Mouse (Mus musculus) ovary, adult 18-20 months (tissue): ENCODE data around the gene Wdfy1.

Experiments
- DNase-seq: peaks from one replicate; pipeline ENCODE4 v3.0.0; 2022; ENCODE audit warnings: low spot score, mixed read lengths

The Wdfy1 gene

DNA sequence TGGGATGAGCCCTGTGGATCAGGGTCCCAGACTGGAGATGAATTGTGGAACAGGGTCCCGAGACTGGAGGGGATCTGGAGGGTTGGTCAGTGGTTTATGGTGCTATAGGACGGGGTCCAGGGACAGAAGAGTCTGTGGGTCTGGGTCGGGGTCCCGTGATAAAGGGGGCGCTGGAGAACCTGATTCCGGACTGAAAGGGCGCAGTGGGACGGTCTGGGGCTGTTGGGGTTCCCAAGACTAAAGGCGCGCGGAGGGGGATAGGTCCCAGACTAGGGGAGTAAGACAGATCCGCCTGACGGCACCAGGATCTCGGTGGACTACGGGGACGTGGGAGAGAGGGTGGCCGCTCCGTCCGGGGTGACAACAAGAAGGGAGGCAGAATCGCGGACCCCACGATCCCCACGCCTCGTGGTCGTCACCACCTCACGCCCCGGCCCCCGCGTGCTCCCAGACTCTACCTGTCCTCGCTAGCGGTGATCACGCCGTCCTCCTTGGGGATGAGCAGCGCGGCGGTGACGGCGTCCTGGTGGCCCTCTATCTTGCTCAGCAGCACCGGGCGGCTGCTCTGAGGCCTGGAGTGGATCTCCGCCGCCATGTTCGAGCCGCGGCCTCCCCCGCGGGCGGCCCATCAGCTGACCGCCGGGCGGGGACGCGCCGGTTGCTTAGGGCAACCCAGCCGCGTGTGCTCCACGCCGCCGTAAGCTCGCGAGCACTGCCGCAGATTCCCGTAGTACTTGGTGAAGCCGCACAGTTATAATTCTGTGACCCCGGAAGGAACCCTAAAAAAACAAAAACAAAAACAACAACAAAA is 14.6 kb downstream of the Wdfy1 start:
- DNase-seq: peak; percentile 72

GRCm38 (mm10) chr1:79760656-79761055 is 15.3 kb downstream of the Wdfy1 start:
- DNase-seq: no peak

GRCm38 (mm10) chr1:79759436-79759972 is 16.4 kb downstream of the Wdfy1 start:
- DNase-seq: no peak

- DNase-seq: no peak
Measured at GRCm38 (mm10) chr1:79759006-79759405, 16.9 kb downstream of the Wdfy1 start.

GRCm38 (mm10) chr1:79757597-79757996 is 18.3 kb downstream of the Wdfy1 start:
- no peak for DNase-seq

DNA sequence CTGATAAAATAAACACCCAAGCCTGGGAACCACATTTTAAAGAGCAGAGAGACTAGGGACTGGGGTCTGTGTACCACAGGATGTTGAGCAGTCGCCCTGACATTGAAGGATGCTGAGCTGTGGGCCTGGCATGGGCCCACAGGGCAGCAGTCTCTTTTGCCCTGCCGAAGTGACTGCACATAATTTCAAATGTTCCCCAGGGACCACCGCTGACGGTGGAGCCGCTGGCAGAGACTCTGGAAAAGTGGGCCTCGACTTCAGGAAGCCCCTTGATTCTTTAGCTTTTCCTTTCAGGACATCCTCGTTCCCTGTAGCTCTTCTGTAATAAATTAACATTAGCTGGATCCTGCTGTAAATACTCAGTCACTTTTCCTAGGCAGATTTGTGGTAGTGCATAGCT is 18.8 kb downstream of the Wdfy1 start:
- DNase-seq: no peak

- DNase-seq: no peak
Measured at GRCm38 (mm10) chr1:79756417-79756816, 19.5 kb downstream of the Wdfy1 start.

DNA sequence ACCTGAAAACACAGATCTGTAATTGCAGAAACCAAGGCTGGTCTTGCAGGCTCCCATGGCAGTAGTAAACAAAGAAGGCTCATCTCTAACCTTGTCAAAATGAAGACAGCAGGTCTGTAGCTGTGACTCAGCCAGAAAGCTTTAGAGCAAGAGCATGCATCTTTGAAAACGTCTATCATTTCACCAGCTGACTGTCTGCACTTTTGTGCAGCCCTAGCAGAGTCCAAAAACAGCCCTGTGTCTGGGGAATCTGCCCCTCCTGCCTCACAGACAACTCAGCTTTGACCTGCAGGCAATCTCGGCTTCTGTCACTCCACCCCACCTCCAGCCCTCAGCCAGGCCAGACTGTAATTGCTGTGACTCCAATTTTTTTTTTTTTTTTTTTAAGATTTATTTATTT is 20.6 kb downstream of the Wdfy1 start:
- DNase-seq: no peak

DNA sequence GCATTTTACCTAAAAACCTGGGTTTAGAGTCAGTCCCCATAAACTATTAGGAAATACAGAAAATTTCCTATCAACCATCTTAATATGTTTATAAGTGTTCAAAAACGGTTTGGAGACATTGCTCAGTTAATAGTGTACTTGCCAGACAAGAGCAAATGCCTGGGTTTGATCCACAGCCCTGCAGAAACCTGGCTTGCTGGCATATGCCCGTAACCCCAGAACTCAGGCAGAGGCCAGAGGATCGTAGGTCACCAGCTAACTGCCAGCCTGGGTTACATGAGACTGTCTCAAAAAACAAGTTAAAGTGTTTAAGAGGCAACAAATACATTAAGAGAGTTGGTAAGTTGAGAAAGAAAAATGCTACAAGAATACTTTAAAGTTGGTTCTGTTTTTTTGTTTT is 21.0 kb downstream of the Wdfy1 start:
- no peak for DNase-seq

DNA sequence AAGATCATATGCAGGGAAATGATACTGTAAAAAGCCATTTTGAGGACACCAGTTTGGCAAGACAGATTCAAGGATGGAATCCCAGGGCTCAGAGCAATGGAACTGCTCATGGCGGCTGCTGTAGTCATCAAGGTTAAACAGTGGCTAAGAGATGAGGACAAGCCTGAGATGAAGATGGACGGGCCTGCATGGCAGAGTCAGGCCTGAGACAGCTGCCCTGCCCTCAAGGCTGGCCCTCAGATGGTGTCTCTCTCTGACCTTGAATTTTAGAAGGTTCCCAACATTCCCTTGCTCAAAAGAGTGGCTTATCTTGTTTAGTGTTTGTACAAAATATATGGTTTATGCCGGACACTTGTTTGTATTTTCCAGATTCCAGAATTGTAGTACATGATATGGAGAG is 22.5 kb downstream of the Wdfy1 start:
- no peak for DNase-seq

GRCm38 (mm10) chr1:79752714-79753340 is 23.1 kb downstream of the Wdfy1 start:
- no peak for DNase-seq

DNA sequence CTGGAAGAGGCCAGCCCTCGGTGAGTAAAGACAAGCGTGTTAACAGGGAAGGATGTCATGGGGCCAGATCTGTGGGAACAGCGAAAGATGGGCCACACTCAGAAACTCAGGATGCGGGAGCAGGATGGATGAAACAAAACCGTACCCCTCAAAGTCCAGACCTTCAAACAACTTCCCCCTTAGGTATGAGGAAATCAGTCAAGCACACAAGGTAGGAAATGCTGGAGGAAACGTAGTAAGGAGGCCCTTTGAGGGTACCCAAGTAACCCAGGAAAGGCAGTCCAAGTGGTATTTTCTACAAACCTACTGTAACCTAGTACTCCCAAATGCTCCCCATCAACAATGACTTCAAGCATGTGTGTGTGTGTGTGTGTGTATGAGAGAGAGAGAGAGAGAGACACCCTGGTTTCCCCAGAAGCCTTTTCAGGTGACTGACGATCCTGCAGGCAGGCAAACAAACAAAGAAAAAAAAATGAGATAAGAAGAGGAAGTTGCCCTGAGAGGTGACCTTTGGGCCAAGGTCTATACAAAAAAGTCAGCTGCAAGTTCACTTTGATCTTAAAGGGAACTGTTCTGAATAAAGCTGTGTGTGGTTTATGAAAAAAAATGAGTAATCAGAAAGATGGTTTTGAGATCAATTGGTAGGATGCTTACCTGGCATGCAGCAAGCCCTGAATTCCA is 23.8 kb downstream of the Wdfy1 start:
- DNase-seq: no peak

DNA sequence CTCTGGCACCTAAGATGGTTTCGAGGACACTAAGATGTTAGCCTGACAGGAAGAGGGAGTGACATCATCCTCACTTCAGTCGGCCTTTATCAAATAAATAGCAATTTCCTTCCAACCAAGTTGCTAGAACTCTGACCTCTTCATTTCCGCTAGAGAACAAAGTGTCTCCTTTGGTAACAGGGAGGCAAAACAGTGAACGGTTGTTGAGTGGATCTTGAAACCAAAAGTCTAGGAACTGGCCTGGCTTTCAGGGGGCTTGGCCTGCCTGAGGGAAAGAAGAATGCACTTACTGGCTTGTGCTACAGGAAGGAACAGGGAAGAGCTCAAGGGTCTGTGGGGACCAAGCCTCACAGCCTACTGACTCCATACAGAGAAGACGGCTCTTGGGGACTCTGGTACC is 24.8 kb downstream of the Wdfy1 start:
- no peak for DNase-seq

GRCm38 (mm10) chr1:79746056-79746455 is 29.9 kb downstream of the Wdfy1 start:
- no peak for DNase-seq

GRCm38 (mm10) chr1:79743385-79743784 is 32.6 kb downstream of the Wdfy1 start:
- DNase-seq: no peak

- DNase-seq: no peak
Measured at GRCm38 (mm10) chr1:79742949-79743348, 33.0 kb downstream of the Wdfy1 start.

GRCm38 (mm10) chr1:79741002-79741401 is 34.9 kb downstream of the Wdfy1 start:
- DNase-seq: no peak

GRCm38 (mm10) chr1:79739726-79740125 is 36.2 kb downstream of the Wdfy1 start:
- no peak for DNase-seq

DNA sequence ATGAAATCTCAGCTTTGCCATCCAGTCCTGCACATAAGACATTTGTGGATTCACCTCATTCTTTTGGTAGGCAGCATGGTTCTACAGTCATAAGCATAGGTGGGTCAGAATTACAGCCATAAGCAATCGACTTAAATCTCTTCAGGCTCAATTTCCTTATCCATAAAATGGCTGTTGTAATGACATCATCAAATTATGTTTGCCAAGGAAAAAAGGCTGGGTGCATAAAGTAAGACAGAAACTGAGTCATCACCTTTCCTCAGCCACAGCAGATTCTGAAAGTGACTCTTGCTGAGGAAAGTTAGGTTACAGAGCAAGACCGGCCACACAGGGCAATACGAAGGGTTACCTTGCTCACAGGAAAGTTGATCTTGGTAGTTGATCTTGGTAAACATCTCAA is 39.5 kb downstream of the Wdfy1 start:
- no peak for DNase-seq

- no peak for DNase-seq
Measured at GRCm38 (mm10) chr1:79734794-79735193, 41.1 kb downstream of the Wdfy1 start.

DNA sequence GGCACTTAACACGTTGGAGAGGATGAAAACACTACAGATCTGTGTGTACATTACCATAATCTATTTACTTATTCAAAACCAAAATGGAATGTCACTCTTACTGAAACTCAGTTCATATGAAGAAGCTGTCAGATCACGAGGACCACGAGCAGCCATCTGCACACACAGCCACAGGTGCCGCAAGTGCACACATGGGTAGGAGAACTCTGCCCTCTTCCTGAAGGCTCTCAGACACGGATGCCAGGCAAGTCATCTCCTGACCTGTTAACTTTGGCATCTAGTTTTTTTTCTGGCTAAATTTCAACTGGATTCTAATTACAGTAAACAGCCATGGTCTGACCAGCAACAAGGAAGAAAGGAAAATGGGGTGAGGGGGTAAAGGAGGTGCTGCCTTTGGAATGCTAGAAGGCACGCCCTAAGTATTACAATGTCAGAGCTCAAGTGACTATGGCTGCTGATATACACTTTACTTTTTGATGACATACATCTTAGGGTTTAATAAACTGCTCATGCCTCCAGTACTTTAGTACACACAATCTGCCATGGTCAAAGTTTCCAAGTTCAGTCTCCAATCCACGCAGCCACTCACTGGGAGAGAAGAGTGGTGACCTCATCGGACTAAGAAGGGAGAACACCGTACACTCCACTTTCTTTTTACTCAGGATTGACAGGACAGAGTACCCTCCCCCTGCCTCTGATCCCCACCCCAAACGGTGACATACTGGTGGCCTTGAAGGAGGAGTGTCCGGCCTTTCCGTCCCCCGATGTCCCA is 61.6 kb downstream of the Wdfy1 start:
- no peak for DNase-seq

DNA sequence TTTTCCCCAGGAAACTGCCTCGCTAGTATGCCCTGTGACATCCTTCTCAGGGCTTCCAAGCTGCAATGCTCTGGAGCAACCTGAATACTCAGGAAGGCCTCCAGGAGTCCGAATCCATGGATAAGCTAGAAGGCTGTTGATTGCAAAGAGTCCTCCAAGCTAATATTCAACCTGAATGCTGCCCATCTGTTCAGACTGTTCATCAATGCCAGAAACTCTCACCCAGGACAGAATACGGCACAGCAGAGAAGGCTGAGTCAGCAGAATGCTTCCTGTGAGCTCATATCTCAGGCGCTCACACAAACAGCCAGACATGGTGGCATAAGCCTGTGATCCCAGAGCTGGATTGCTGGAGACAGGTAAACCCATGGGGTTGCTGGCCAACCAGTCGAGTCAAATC is 62.9 kb downstream of the Wdfy1 start:
- DNase-seq: no peak
